Mouse (Mus musculus): ENCODE measurements around the gene Cux1.

DNA sequence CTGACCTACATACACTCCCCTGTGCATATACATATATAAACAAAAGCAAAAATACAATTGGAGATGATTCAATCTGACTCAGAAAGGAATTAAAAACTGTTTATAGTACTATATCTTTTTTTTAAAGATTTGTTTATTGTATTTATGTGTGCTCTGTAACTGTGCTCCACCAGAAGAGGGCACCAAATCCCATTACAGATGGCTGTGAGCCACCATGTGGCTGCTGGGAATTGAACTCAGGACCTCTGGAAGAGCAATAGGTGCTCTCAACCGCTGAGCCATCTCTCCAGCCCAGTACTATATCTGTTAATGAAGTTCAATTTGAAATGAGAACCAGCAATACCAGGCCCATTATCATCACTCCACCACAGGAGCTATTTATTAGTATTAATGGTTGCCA is 187.9 kb downstream of the Cux1 start:
- no peak for TF ChIP-seq POLR2A (IDR thresholded peaks at IDR 0.05; ENCODE audit: control insufficient read depth, extremely low read depth, insufficient read depth, low read length, poor library complexity)
- TF ChIP-seq CTCF (IDR thresholded peaks at IDR 0.05; ENCODE audit: borderline replicate concordance, control insufficient read depth, extremely low read depth, insufficient read depth, low read length, poor library complexity), result no peak
